Mouse (Mus musculus): ENCODE results near the gene Ctnnal1. TPM values are rescaled to one million over a fixed set of nuclear protein-coding genes. Genes with fewer than 3 reads are reported as not detected.

The Ctnnal1 gene
- total and polyA plus RNA-seq, 3 experiments: 3.7 to 16.6 (median 6.2) TPM

GRCm38 (mm10) chr4:56844911-56845310, 20.1 kb downstream of the Ctnnal1 start:
- no peaks in the 10 kb centered on the region for H3K4me1 ChIP-seq (ENCODE audit: insufficient read depth, low read depth, low read length)
- H3K36me3 ChIP-seq (replicated peaks): peaks cover 34% of the 10 kb centered on the region
- no peak for ATAC-seq (ENCODE audit: extremely low read depth, insufficient number of reproducible peaks, low FRiP score, poor library complexity, severe bottlenecking)

GRCm38 (mm10) chr4:56843963-56844362, 21.0 kb downstream of the Ctnnal1 start:
- Histone ChIP-seq H3K9me3 (replicated peaks) (peaks cover 3% of the 10 kb centered on the region; the same call in 1 of the 2 replicates), H3K4me3 (ENCODE audit: low read depth, low read length) (no peak overlapping the region), H3K4me1 (ENCODE audit: insufficient read depth, low read depth, low read length) (no peaks in the 10 kb centered on the region), H3K27me3 (ENCODE audit: insufficient read depth, low read length) (no peaks in the 10 kb centered on the region), H3K36me3 (replicated peaks) (peaks cover 36% of the 10 kb centered on the region)
- DNase-seq (ENCODE audit: low spot score): no peak
- TF ChIP-seq POLR2AphosphoS5 (IDR thresholded peaks at IDR 0.05; ENCODE audit: insufficient replicate concordance, low read depth, low read length): no peak
- no peak for TF ChIP-seq CTCF (IDR thresholded peaks at IDR 0.05; ENCODE audit: low read depth, low read length)
- no peak for TF ChIP-seq TAL1 (conservative IDR thresholded peaks at IDR 0.05; ENCODE audit: low read depth, low read length)
- TF ChIP-seq GATA2 (IDR thresholded peaks at IDR 0.05; ENCODE audit: borderline replicate concordance, low read depth, low read length): no peak
- no peak for TF ChIP-seq GATA1 (IDR thresholded peaks at IDR 0.05; ENCODE audit: borderline replicate concordance, low read length)
- no peak for ATAC-seq (ENCODE audit: extremely low read depth, insufficient number of reproducible peaks, low FRiP score, poor library complexity, severe bottlenecking)

More at GRCm38 (mm10) chr4:56844911-56845310, 20.1 kb downstream of the Ctnnal1 start:
- H3K4me3 ChIP-seq (ENCODE audit: low read depth, low read length): no peak overlapping the region
- H3K9me3 ChIP-seq (replicated peaks): peaks cover 3% of the 10 kb centered on the region; the same call in 1 of the 2 replicates
- no peak for DNase-seq (ENCODE audit: low spot score)
- TF ChIP-seq POLR2AphosphoS5 (IDR thresholded peaks at IDR 0.05; ENCODE audit: insufficient replicate concordance, low read depth, low read length) (no peak), GATA2 (IDR thresholded peaks at IDR 0.05; ENCODE audit: borderline replicate concordance, low read depth, low read length) (no peak), GATA1 (IDR thresholded peaks at IDR 0.05; ENCODE audit: borderline replicate concordance, low read length) (no peak), TAL1 (conservative IDR thresholded peaks at IDR 0.05; ENCODE audit: low read depth, low read length) (no peak), CTCF (IDR thresholded peaks at IDR 0.05; ENCODE audit: low read depth, low read length) (no peak)
- no peaks in the 10 kb centered on the region for H3K27me3 ChIP-seq (ENCODE audit: insufficient read depth, low read length)

GRCm38 (mm10) chr4:56842501-56842900, 22.5 kb downstream of the Ctnnal1 start:
- Histone ChIP-seq H3K4me3 (ENCODE audit: low read depth, low read length) (no peak overlapping the region), H3K36me3 (replicated peaks) (peaks cover 43% of the 10 kb centered on the region), H3K4me1 (ENCODE audit: insufficient read depth, low read depth, low read length) (no peaks in the 10 kb centered on the region), H3K27me3 (ENCODE audit: insufficient read depth, low read length) (no peaks in the 10 kb centered on the region), H3K9me3 (replicated peaks) (peaks cover 3% of the 10 kb centered on the region; the same call in 1 of the 2 replicates)
- no peak for ATAC-seq (ENCODE audit: extremely low read depth, insufficient number of reproducible peaks, low FRiP score, poor library complexity, severe bottlenecking)
- no peak for TF ChIP-seq TAL1 (conservative IDR thresholded peaks at IDR 0.05; ENCODE audit: low read depth, low read length)
- TF ChIP-seq CTCF (IDR thresholded peaks at IDR 0.05; ENCODE audit: low read depth, low read length): no peak
- TF ChIP-seq GATA1 (IDR thresholded peaks at IDR 0.05; ENCODE audit: borderline replicate concordance, low read length): no peak
- TF ChIP-seq POLR2AphosphoS5 (IDR thresholded peaks at IDR 0.05; ENCODE audit: insufficient replicate concordance, low read depth, low read length): no peak
- no peak for TF ChIP-seq GATA2 (IDR thresholded peaks at IDR 0.05; ENCODE audit: borderline replicate concordance, low read depth, low read length)
- DNase-seq (ENCODE audit: low spot score): no peak

GRCm38 (mm10) chr4:56840297-56840696, 24.7 kb downstream of the Ctnnal1 start:
- peaks cover 48% of the 10 kb centered on the region for H3K36me3 ChIP-seq (replicated peaks)

GRCm38 (mm10) chr4:56837661-56838060, 27.3 kb downstream of the Ctnnal1 start:
- DNase-seq (ENCODE audit: low spot score) (no peak), ATAC-seq (ENCODE audit: extremely low read depth, insufficient number of reproducible peaks, low FRiP score, poor library complexity, severe bottlenecking) (no peak)
- no peaks in the 10 kb centered on the region for H3K27me3 ChIP-seq (ENCODE audit: insufficient read depth, low read length)
- TF ChIP-seq TAL1 (conservative IDR thresholded peaks at IDR 0.05; ENCODE audit: low read depth, low read length) (no peak), POLR2AphosphoS5 (IDR thresholded peaks at IDR 0.05; ENCODE audit: insufficient replicate concordance, low read depth, low read length) (no peak), GATA2 (IDR thresholded peaks at IDR 0.05; ENCODE audit: borderline replicate concordance, low read depth, low read length) (no peak), GATA1 (IDR thresholded peaks at IDR 0.05; ENCODE audit: borderline replicate concordance, low read length) (no peak), CTCF (IDR thresholded peaks at IDR 0.05; ENCODE audit: low read depth, low read length) (no peak)
- H3K4me1 ChIP-seq (ENCODE audit: insufficient read depth, low read depth, low read length): no peaks in the 10 kb centered on the region
- H3K9me3 ChIP-seq (replicated peaks): no peaks in the 10 kb centered on the region
- peaks cover 52% of the 10 kb centered on the region for H3K36me3 ChIP-seq (replicated peaks)
- H3K4me3 ChIP-seq (ENCODE audit: low read depth, low read length): no peak overlapping the region

More at GRCm38 (mm10) chr4:56840297-56840696, 24.7 kb downstream of the Ctnnal1 start:
- ATAC-seq (ENCODE audit: extremely low read depth, insufficient number of reproducible peaks, low FRiP score, poor library complexity, severe bottlenecking) (no peak), DNase-seq (ENCODE audit: low spot score) (no peak)
- H3K27me3 ChIP-seq (ENCODE audit: insufficient read depth, low read length): no peaks in the 10 kb centered on the region
- TF ChIP-seq POLR2AphosphoS5 (IDR thresholded peaks at IDR 0.05; ENCODE audit: insufficient replicate concordance, low read depth, low read length) (no peak), GATA1 (IDR thresholded peaks at IDR 0.05; ENCODE audit: borderline replicate concordance, low read length) (no peak), TAL1 (conservative IDR thresholded peaks at IDR 0.05; ENCODE audit: low read depth, low read length) (no peak), GATA2 (IDR thresholded peaks at IDR 0.05; ENCODE audit: borderline replicate concordance, low read depth, low read length) (no peak), CTCF (IDR thresholded peaks at IDR 0.05; ENCODE audit: low read depth, low read length) (no peak)
- H3K4me1 ChIP-seq (ENCODE audit: insufficient read depth, low read depth, low read length): no peaks in the 10 kb centered on the region
- no peak overlapping the region for H3K4me3 ChIP-seq (ENCODE audit: low read depth, low read length)
- H3K9me3 ChIP-seq (replicated peaks): peaks cover 3% of the 10 kb centered on the region; the same call in 1 of the 2 replicates

- no peaks in the 10 kb centered on the region for H3K27me3 ChIP-seq (ENCODE audit: insufficient read depth, low read length)
- ATAC-seq (ENCODE audit: extremely low read depth, insufficient number of reproducible peaks, low FRiP score, poor library complexity, severe bottlenecking): no peak
- peaks cover 51% of the 10 kb centered on the region for H3K36me3 ChIP-seq (replicated peaks)
- TF ChIP-seq TAL1 (conservative IDR thresholded peaks at IDR 0.05; ENCODE audit: low read depth, low read length): no peak
- no peak for TF ChIP-seq GATA1 (IDR thresholded peaks at IDR 0.05; ENCODE audit: borderline replicate concordance, low read length)
- no peak for TF ChIP-seq POLR2AphosphoS5 (IDR thresholded peaks at IDR 0.05; ENCODE audit: insufficient replicate concordance, low read depth, low read length)
- TF ChIP-seq CTCF (IDR thresholded peaks at IDR 0.05; ENCODE audit: low read depth, low read length): no peak
- TF ChIP-seq GATA2 (IDR thresholded peaks at IDR 0.05; ENCODE audit: borderline replicate concordance, low read depth, low read length): no peak
- H3K4me3 ChIP-seq (ENCODE audit: low read depth, low read length): no peak overlapping the region
- H3K9me3 ChIP-seq (replicated peaks): no peaks in the 10 kb centered on the region
- DNase-seq (ENCODE audit: low spot score): no peak
- H3K4me1 ChIP-seq (ENCODE audit: insufficient read depth, low read depth, low read length): no peaks in the 10 kb centered on the region
Observed at GRCm38 (mm10) chr4:56831998-56832397, 33.0 kb downstream of the Ctnnal1 start.
